Mouse (Mus musculus) stomach, embryonic 16.5 days (tissue): ENCODE data around the gene Irf2. TPM values are rescaled to one million over a fixed set of nuclear protein-coding genes. Genes with fewer than 3 reads are reported as not detected.

Experiments used
- ATAC-seq: fragments of 200-750 bp; cut with Nextera tagmentation; 2 replicates; pipeline ENCODE4 v1.8.0; 2017; ENCODE audit warnings: moderate number of reproducible peaks, moderate TSS enrichment; ENCODE audit not compliant: insufficient read depth, low FRiP score
- H3K27ac ChIP-seq: fragments of 300-500 bp; sonication (generic); 2 replicates; pipeline ENCODE4 v1.5.1; 2014; ENCODE audit warnings: low read length
- H3K27me3 ChIP-seq: fragments of 300-500 bp; sonication (generic); 2 replicates; pipeline ENCODE4 v1.6.1; 2014; ENCODE audit warnings: low read length, control low read depth, mixed read lengths; ENCODE audit not compliant: control insufficient read depth, insufficient read depth
- H3K36me3 ChIP-seq: fragments of 300-500 bp; sonication (generic); 2 replicates; pipeline ENCODE4 v1.6.1; 2014; ENCODE audit warnings: low read length; ENCODE audit not compliant: control insufficient read depth, insufficient read depth
- H3K4me1 ChIP-seq: fragments of 300-500 bp; sonication (generic); 2 replicates; pipeline ENCODE4 v1.6.1; 2014; ENCODE audit warnings: low read length, control low read depth, mixed read lengths; ENCODE audit not compliant: control insufficient read depth, insufficient read depth
- H3K4me2 ChIP-seq: fragments of 300-500 bp; sonication (generic); 2 replicates; pipeline ENCODE4 v1.6.1; 2014; ENCODE audit warnings: low read depth, low read length, mixed read lengths
- H3K4me3 ChIP-seq: fragments of 300-500 bp; sonication (generic); replicated peaks from 2 replicates; pipeline ENCODE4 v1.5.1; 2014; ENCODE audit warnings: mild to moderate bottlenecking, low read length
- H3K9ac ChIP-seq: fragments of 300-500 bp; sonication (generic); 2 replicates; pipeline ENCODE4 v1.6.1; 2014; ENCODE audit warnings: low read length
- H3K9me3 ChIP-seq: fragments of 300-500 bp; sonication (generic); replicated peaks from 2 replicates; pipeline ENCODE4 v1.6.1; 2016; ENCODE audit warnings: low read length, control low read depth; ENCODE audit not compliant: control insufficient read depth
- WGBS: fragments of 180-500 bp; shearing (Covaris S2); extraction: QIAGEN DNeasy Blood & Tissue Kit; methylation state at CpG from one replicate; pipeline ENCODE4 v1.1.7; 2014; 5-methylcytosine and 5-hydroxymethylcytosine counted together
- polyA plus RNA-seq: library from polyadenylated mRNA; unstranded; fragments of >200 nt; fragmentation: Nextera tagmentation; extraction: Ambion mirVana; gene quantifications from 2 replicates; pipeline ENCODE4 v1.2.1, GENCODE M21; 2015

The Irf2 gene
- polyA plus RNA-seq, 1 experiment from 2014 or later, result 27.5 TPM

DNA sequence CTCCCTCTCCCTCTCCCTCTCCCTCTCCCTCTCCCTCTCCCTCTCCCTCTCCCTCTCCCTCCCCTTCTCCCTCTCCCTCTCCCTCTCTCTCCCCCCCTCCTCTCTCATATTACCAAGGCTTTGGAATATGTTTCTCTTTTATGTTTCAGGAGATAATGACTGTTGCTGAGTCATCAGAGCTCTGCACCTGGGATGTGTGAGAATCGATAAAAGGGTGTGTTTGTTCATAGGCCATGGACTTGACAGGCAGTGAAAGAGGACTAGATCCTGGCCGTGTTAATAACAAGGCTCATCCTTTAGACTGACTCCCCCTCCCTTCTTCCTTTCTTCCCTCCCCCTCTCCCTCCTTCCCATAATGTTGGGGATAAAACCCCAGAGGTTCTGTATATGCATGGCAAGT is 19.1 kb downstream of the Irf2 start:
- Histone ChIP-seq H3K36me3 (peaks cover 5% of the 10 kb centered on the region; the same call in 1 of the 2 replicates), H3K27ac (0 out of 2 replicates have a peak overlapping the region, but pooled peaks have one; percentile 46), H3K4me2 (no peak overlapping the region), H3K27me3 (no peaks in the 10 kb centered on the region), H3K9me3 (no peaks in the 10 kb centered on the region), H3K9ac (no peak overlapping the region), H3K4me3 (no peak overlapping the region), H3K4me1 (peaks cover 13% of the 10 kb centered on the region)
- no peak for ATAC-seq
- WGBS, result 45% methylated on average over 2 of the region's 2 CpGs

DNA sequence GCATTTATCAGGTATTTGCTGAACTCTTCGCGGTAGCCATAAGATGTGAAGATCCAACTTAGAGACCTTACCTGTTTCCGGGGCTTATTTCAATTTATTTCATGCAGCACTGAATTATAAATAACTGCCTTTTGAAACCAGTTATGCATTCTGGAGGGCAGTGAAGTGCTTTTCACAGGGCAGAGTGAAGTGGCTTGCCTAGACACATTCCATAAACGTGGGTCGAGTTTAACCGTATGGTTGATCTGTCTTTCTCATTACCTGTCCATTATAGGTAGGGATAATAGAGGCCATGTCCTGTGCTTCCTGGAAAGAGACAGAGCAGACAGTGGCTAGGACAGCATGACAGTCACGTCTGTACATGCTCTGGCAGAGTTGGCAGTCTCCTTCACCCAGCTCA is 20.0 kb downstream of the Irf2 start:
- H3K4me1 ChIP-seq, result peaks cover 13% of the 10 kb centered on the region
- H3K27me3 ChIP-seq, result no peaks in the 10 kb centered on the region
- 86% methylated on average over 7 of the region's 7 CpGs for WGBS
- H3K9ac ChIP-seq, result no peak overlapping the region
- H3K4me2 ChIP-seq, result no peak overlapping the region
- H3K27ac ChIP-seq, result peak overlapping the region; percentile 55; the same call in 1 of the 2 replicates
- H3K4me3 ChIP-seq, result no peak overlapping the region
- H3K9me3 ChIP-seq, result no peaks in the 10 kb centered on the region
- no peak for ATAC-seq
- H3K36me3 ChIP-seq, result peaks cover 5% of the 10 kb centered on the region; the same call in 1 of the 2 replicates

DNA sequence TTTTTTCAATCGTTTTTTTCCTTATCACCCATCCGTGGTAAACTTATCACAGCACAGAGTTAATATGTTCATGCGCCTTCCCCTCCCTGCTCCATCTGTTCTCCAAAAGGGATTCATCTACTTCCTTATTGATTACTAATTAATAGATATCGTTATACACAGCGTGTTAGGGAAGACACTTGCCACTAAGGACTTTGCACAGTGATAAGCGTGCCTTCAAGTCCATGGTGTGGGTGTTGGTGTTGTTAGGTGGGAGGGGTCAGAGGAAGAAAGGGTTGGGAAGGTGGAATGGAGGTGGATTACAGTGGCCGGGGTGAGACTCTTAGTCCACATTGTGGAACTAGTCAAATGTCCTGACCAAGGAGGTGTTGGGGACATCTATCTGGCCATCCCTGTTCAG is 21.2 kb downstream of the Irf2 start:
- Histone ChIP-seq H3K36me3 (peaks cover 5% of the 10 kb centered on the region; the same call in 1 of the 2 replicates), H3K4me3 (no peak overlapping the region), H3K27ac (no peak overlapping the region), H3K4me1 (peaks cover 12% of the 10 kb centered on the region), H3K27me3 (no peaks in the 10 kb centered on the region), H3K9ac (no peak overlapping the region), H3K9me3 (no peaks in the 10 kb centered on the region), H3K4me2 (no peak overlapping the region)
- WGBS, result 80% methylated on average over 7 of the region's 7 CpGs
- peak; percentile 54 for ATAC-seq

DNA sequence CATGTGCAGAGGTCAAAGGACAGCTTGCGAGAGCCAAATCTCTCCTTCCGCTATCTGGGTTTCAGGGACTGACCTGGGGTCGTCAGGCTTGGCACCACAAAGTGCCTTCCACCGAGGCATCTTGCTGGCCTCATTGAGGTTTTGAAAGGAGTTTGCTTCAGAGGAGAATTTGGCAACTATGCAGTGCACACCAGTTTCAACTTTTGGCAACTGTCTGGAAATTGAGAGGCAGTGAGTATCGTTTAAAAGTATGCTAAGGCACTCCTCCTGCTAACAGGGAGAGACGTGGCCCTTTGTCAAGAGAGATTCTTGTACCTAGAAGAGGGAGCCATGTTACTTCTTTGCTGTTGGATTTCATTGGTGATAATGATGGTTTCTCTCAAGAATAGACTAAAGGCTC is 21.9 kb downstream of the Irf2 start:
- Histone ChIP-seq H3K4me2 (no peak overlapping the region), H3K9ac (no peak overlapping the region), H3K4me1 (peaks cover 6% of the 10 kb centered on the region), H3K4me3 (no peak overlapping the region), H3K27me3 (no peaks in the 10 kb centered on the region), H3K9me3 (no peaks in the 10 kb centered on the region), H3K36me3 (peaks cover 5% of the 10 kb centered on the region; the same call in 1 of the 2 replicates), H3K27ac (no peak overlapping the region)
- WGBS, result 67% methylated on average over 6 of the region's 6 CpGs
- ATAC-seq, result no peak

DNA sequence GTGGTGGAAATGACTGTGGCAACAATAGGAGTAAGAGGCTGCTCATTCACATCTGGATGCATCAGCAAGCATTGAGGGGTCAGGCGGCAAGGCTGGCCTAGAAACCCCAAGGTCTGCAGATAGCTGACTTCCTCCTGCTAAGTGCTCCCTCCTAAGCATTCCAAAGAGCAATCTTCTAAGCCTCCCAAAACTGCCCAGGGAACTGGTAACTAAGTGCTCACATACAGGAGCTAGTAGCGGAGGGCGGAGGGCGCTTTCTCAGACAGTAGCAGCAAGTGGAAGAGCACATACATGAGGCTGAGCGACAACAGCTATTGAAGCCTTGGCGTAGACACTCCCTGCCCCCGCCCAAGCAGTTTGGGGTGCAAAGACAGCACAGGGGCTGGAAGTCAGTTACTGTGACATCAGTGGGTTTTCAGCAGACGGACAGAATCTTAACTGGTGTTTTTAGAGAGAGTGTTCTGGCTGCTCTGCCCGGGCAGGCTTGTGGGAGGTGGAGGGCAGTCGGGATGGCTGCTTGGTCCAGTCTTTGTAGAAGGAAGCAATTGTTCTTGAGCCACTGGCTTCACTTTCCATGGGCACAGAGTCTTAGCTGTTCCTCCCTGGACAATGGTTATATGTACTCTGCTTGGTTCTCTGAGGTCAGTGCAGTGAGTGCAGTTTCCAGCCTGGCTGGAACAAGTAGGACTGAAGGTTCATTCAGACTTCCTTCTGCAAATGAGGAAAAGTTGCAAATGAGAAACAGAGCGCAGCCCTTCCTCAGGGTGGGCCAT is 30.1 kb downstream of the Irf2 start:
- Histone ChIP-seq H3K27me3 (no peaks in the 10 kb centered on the region), H3K9ac (no peak overlapping the region), H3K9me3 (peaks cover 3% of the 10 kb centered on the region; the same call in 1 of the 2 replicates), H3K27ac (peak overlapping the region; percentile 31), H3K4me1 (peaks cover 8% of the 10 kb centered on the region; the same call in 1 of the 2 replicates), H3K4me2 (no peak overlapping the region), H3K4me3 (no peak overlapping the region), H3K36me3 (no peaks in the 10 kb centered on the region)
- WGBS, result 64% methylated on average over 11 of the region's 11 CpGs
- peak; percentile 40; the same call in 1 of the 2 replicates for ATAC-seq

DNA sequence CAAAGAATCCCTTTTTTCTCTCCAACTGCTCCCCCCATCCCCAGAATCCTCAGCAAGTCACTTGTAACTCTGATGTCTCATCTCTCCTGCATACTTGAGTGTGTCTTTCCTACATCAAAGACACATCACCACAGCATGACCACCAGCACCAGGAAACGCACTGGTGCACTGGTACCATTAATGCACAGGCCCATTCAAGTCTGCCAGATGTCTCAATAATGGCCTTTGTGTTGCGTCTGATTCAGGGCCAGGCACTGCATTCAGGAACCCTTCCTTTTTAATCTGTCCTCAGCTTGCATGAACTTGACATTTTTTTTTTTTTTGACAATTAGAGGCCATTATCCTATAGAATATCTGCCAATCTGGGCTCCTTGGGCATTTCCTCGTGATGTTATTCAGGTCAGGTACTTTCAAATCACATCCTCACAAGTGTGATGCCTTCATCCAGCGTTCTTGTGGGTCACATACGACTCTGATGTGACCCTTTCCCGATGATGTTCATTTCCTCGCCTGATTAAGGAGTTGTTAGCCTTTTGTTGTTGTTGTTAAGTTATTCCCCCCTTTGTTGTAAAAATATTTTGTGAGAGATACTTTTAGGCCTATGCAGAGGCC is 31.5 kb downstream of the Irf2 start:
- no peak overlapping the region for H3K27ac ChIP-seq
- WGBS, result 86% methylated on average over 7 of the region's 7 CpGs
- H3K36me3 ChIP-seq, result no peaks in the 10 kb centered on the region
- peaks cover 3% of the 10 kb centered on the region; the same call in 1 of the 2 replicates for H3K9me3 ChIP-seq
- ATAC-seq, result no peak
- no peaks in the 10 kb centered on the region for H3K27me3 ChIP-seq
- H3K4me2 ChIP-seq, result no peak overlapping the region
- no peak overlapping the region for H3K4me3 ChIP-seq
- H3K4me1 ChIP-seq, result peaks cover 8% of the 10 kb centered on the region; the same call in 1 of the 2 replicates
- H3K9ac ChIP-seq, result no peak overlapping the region

DNA sequence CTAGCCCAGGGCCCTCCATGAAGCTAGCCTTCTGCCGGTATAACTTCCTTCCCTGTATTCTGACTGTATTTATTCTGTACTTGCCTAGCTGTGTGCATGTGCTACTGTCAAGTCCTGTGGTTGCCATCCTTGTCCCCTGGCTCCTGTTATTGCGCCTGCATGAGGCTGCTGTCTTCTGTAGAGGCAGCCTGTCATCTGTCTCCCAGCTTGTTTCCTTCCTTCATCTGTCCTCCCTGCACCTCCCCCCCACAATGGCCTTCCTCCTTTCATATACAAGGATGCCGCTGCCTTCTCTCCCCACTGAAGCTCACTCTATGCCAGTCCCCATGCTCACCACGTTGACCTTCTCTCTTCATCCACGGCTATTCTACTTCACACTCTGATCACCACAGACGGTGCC is 33.3 kb downstream of the Irf2 start:
- H3K4me3 ChIP-seq, result no peak overlapping the region
- no peak overlapping the region for H3K4me2 ChIP-seq
- H3K27me3 ChIP-seq, result no peaks in the 10 kb centered on the region
- no peak overlapping the region for H3K27ac ChIP-seq
- ATAC-seq, result no peak
- no peak overlapping the region for H3K9ac ChIP-seq
- H3K36me3 ChIP-seq, result no peaks in the 10 kb centered on the region
- H3K9me3 ChIP-seq, result peaks cover 3% of the 10 kb centered on the region; the same call in 1 of the 2 replicates
- H3K4me1 ChIP-seq, result peaks cover 8% of the 10 kb centered on the region; the same call in 1 of the 2 replicates
- 85% methylated on average over 6 of the region's 6 CpGs for WGBS

DNA sequence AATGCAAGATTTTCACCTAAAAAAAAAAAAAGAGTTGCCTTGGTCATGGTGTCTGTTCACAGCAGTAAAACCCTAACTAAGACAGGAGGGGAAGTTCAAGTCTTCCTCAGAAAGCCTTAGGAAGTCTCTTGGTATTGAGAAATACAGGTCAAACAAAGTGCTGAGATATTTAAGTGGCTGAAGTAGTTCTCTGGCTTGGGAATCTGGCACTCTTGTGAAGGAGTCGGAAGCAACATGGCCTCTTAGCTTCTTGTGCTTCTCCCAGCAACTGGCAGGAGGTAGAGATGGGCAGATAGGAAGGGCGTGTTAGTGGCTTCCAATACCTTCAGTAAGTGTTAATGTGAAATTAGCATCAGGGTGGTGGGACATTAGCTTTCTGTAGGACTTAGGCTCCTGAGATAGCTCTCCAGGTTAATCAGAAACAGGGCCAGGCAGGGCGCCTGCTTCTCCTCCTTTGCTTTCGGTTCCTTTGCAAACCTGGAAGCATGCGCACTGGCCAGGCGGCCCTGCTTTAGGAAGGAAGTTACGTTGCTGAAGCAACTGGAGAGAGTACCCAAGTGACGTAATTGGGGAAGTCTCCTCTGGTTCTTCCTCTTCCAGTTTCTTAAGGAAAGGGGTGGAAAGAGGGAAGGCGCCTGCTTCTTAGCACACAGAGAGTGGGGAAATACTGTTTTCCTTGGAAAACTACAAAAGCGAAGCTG is 38.4 kb downstream of the Irf2 start:
- peaks cover 3% of the 10 kb centered on the region; the same call in 1 of the 2 replicates for H3K9me3 ChIP-seq
- H3K4me1 ChIP-seq, result no peaks in the 10 kb centered on the region
- no peaks in the 10 kb centered on the region for H3K36me3 ChIP-seq
- no peak overlapping the region for H3K9ac ChIP-seq
- H3K4me2 ChIP-seq, result no peak overlapping the region
- H3K27me3 ChIP-seq, result no peaks in the 10 kb centered on the region
- WGBS, result 84% methylated on average over 10 of the region's 10 CpGs
- no peak overlapping the region for H3K4me3 ChIP-seq
- ATAC-seq, result no peak
- H3K27ac ChIP-seq, result no peak overlapping the region
